Mouse (Mus musculus): Measurements from ENCODE around the gene Gm42674.

Gene Gm42674

GRCm38 (mm10) chr3:90601486-90602110 is at the start of gene Gm42674:
Gene Gm42674 (plus strand): TSS chr3:90601904.
- DNase-seq, result no peak

GRCm38 (mm10) chr3:90552231-90552630 is 49.5 kb upstream of the Gm42674 start:
- DNase-seq, result no peak

DNA sequence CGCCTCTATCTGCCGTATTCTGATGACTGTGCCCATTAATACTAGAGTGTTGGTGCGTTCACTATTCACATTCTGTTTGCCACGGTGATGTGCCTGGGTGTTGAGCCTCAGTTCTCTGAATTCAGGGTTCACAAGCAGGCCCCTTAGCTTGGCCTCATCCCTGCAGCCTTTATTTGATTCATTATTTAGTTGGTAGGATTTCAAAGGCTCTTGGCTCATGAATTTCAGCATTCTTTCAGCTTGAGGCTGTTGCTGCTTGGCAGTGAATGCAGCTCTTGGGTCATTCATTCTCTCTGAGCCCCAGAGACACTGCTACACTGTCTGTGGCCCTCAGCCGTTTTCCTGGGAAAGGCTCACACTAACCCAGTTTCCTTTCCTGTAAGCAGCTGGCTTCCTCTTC is 45.8 kb upstream of the Gm42674 start:
- DNase-seq, result no peak

DNA sequence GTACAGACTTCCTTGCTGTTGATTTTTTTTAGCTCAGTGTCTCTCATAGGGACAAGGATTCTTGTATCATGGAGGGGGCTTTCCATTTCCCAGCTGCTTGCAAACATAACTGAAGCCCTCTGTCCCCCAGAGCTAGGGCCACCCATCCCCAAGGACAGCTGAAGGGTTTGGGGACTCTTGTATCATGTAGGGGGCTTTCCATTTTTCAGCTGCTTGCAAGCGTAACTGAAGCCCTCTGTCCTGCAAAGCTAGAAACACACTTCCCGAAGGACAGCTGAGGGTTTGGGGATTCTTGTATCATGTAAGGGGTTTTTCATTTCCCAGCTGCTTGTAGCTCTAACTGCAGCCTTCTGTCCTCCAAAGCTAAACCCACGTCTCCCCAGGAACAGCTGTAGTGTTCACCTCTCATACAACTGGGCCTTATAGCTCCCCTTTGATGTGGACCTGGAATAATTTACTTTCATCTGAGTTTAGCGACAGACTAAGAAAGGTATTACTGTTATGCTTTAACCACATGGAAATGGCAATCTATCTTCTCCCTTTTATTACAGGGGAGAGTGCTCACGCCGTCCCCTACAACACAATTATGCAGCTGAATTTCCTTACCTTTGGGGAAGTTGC is 41.6 kb upstream of the Gm42674 start, which contains the start of gene S100a3:
TSS of gene S100a3 (plus strand) at position 571 of the 621 bp plus-strand sequence.
- DNase-seq, result no peak

DNA sequence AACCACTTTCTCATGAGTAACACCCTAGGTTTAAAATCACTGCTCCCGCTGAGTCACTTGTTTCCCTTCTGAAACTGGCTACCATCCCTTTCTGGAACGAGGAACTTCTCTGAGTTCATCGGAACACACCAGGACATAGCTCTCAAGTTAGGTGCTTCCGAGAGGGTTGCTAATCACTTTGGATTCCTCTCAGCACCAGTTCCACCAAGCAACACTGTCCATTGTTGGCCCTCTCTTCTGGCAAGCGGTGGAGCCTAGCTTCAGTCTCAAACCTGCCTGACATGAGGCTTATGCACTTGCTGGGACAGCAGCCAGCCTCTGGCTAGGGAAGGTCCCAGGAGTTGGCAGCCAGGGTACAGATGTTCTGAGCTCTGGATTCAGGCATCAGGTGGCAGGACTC is 27.0 kb upstream of the Gm42674 start:
- DNase-seq, result no peak

- DNase-seq, result no peak
Observed at GRCm38 (mm10) chr3:90575320-90575719, 26.4 kb upstream of the Gm42674 start.

DNA sequence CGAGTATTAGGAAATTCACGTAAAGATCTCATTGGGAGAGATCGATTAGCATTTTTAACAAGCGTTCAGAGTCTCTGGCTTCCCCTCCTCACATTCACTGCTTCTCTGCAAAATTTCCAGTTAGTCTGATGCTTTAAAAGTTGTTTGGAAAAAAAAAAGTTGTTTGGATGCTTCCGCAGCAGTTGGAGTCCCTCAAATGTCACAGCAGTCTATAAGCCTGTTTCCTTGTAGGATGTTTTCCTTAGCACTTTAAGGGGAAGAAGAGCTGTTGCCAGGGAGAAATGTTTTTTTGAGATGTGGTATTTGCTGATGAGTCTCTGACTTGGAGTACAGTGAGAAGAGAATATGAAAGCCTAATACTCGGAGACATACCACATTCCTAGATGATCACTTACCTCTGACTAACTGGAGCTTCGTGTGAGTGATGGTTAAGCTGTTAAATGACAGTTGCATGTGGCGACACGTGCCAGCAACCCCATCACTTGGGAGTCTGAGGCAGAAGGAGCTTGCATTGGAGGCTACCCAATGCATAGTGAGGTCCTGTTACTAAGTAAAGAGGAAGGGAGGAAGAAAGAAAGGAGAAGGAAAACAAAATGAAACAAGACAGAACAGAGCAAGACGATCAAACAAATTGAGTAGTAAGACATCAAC is 25.2 kb upstream of the Gm42674 start:
- no peak for DNase-seq

GRCm38 (mm10) chr3:90579433-90579832 is 22.3 kb upstream of the Gm42674 start:
- DNase-seq, result no peak

DNA sequence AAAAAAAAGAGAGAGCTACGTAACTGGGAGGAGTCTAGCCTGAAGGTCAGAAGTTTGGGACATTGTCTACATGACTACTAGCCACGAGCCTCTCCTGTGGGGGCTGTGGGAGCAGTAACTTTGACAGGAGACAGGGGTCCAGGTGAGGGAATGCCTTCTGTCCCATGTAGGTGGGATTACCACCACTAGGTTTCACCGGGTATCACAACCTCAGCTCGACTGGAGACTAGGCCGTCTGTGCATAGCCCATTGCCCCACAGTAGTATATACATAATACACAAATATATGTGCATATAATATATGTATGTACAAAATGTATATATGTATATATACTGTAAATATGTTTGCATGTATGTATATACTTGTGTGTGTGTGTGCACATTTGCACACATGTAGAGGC is 20.6 kb upstream of the Gm42674 start:
- DNase-seq, result no peak

GRCm38 (mm10) chr3:90582156-90582555 is 19.5 kb upstream of the Gm42674 start:
- no peak for DNase-seq

DNA sequence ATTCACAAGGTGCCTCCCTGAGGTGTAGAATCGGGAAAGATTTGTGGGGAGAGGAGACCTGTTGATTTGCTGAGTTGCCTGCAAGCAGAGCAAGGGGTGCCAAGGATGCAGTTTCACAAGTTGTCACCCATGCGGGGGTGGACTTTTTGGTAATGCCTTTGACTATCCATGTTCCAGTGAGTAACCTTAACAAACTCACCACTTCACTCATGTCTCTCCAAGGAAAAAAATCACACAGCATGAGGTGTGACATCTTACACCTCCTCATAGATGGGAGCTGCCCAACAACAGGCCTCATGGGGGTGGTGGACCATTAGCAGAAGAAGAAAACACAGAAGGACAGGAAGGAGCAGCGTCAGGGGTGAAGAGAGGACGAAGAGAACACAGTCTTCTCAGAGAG is 19.1 kb upstream of the Gm42674 start:
- no peak for DNase-seq

- peak; percentile 56 for DNase-seq
Observed at GRCm38 (mm10) chr3:90583893-90584292, 17.8 kb upstream of the Gm42674 start.

DNA sequence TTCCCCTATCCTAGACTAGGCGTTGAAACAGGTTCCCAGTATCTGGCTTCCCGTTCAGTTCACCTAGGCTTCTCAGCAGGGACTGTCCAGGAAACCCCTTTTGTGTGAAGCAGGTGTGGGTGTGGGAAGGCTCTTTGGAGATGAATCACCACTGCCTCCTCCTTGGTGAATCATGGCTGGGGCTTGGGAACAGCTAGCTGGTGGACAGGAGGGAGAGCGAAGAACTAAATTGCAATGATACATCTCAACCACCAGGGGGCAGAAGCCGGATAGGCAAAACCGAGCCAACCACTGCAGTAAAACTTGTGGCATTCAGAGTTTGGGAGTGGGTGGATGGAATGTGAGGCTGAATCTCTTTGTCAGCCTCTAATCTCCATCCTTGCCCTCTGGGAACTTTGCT is 16.1 kb upstream of the Gm42674 start:
- DNase-seq, result peak; percentile 54

- no peak for DNase-seq
Observed at GRCm38 (mm10) chr3:90586016-90586643, 15.6 kb upstream of the Gm42674 start.

DNA sequence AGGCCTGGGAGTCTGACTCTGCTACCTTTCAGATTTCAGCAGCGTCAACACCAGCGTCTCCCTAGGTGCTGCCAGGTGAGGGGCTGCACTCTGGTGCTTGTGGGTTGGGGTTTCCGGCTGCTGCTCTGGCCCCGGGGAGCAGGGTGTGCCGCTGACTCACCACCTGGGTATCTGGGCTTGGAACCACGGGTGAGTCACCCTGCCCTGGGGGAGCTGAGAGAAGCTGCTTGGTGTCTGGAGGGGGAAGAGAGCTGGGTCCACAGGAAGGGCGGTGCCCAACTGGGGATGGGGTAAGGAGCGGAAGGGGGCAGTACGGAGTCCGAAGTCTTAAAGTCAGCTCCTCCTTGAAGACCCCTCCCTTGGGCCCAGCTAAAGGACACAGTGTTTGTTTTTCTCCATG is 14.8 kb upstream of the Gm42674 start:
- peak; percentile 38 for DNase-seq

DNA sequence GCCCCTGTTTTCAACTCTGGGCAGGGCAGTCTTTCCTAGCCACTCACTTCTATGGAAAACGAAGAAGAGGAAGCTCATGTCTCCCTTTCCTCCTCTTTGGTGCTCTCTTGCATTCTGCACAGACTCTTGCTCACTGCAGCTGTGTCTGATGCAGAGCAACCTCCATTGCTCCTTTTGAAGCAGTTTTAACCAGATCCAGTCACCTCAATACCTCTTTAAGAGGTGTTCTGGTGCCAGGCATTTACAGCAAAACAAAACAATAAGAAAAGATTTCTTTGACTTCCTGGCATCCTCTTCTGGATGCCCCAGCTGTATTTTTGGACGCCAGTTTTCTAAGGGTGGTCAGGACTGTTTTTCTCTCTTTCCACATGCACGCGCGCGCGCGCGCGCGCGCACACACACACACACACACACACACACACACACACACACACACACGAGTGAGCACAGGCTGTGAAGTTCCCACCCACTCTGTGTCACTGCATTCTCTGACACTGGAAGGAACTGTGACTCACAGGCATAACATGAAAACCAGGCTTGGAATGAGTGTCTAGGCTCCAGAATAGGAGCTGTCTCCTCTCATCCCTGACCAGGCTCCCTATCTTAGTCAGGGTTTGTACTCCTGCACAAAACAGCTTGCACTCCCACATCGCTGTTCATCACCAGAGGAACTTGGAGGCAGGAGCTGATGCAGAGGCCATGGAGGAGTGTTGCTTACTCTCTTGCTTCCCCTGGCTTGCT is 14.2 kb upstream of the Gm42674 start:
- DNase-seq, result no peak

GRCm38 (mm10) chr3:90589390-90589789 is 12.3 kb upstream of the Gm42674 start:
- peak; percentile 33 for DNase-seq

DNA sequence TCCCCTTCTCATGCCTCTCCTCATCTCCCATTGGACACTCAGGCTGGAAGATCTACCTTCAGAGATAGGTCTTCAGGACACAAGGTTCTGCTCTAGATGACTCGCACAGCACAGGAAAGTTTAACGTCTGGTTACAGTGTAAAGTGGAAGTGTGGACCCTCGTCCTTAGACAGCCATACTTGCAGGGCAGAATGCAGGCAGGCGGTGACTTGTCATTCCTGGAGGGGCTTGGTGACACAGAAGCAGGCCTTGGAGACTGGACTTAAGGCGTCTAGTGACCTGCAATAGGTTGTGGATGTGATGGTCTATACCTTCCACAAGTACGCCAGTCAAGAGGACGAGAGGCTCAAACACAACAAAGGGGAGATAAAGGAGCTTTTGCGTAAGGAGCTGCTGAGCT is 11.8 kb upstream of the Gm42674 start, which contains the start of gene S100a2:
TSS of gene S100a2 (plus strand) at position 301 of the 400 bp plus-strand sequence.
- no peak for DNase-seq

GRCm38 (mm10) chr3:90594466-90594865 is 7.2 kb upstream of the Gm42674 start:
- no peak for DNase-seq

DNA sequence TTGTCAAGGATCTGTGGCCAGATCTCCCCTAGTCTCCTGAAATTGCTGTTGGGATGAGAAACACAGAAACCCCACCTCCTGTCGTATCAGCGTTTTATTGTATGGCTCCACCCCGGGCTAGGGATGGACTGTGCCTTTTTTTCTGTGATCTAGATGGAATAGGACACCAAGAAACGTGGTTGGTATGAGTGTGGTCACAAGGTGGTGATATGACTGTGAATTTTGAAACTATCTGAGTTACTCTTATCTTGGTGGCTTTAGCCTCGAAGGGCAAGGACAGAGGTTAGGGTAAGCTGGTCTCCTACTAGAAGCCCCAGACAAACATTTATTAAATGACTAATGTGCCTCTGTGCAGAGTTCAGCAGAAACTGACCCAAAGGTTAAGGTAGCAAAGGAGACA is 6.1 kb upstream of the Gm42674 start:
- DNase-seq, result no peak

- DNase-seq, result no peak
Observed at GRCm38 (mm10) chr3:90596810-90597209, 4.9 kb upstream of the Gm42674 start.

- DNase-seq, result no peak
Observed at GRCm38 (mm10) chr3:90597736-90598135, 4.0 kb upstream of the Gm42674 start.

DNA sequence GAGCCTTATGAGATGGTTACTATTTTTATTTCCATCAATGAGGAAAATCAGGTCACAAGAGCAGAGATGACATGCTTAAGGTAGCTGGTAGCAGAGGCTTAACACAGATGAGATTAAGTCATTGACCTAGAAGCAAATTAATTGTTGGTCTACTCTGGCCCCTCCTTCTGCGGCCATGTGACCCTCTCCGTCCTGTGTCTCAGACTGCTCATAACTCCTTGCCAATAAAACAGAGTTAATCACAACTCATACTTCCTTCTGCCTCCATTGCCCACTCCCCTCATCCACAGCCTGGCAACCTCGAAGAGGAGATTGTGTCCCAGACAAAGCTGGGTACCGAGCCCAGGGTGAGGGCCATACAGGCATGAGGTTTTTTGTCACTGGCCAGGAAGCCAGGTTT is 3.5 kb upstream of the Gm42674 start:
- no peak for DNase-seq

All from kidney, adult 9 months (tissue).